Mouse (Mus musculus) hindbrain, postnatal 0 days (tissue): ENCODE data around the gene Ubap2l. TPM values are rescaled to one million over a fixed set of nuclear protein-coding genes. Genes with fewer than 3 reads are reported as not detected.

ENCODE experiments used
- ATAC-seq: fragments of 200-750 bp; cut with Nextera tagmentation; 2 replicates; pipeline ENCODE4 v1.8.0; 2017; ENCODE audit warnings: mild to moderate bottlenecking, moderate TSS enrichment, moderate library complexity
- DNase-seq: peaks from one replicate; pipeline ENCODE4 v3.0.0-alpha.2; 2015; ENCODE audit warnings: low spot score
- H3K27ac ChIP-seq: fragments of 300-500 bp; sonication (generic); 2 replicates; pipeline ENCODE4 v1.5.1; 2014; ENCODE audit warnings: mild to moderate bottlenecking
- H3K27me3 ChIP-seq: fragments of 300-500 bp; sonication (generic); 2 replicates; pipeline ENCODE4 v1.6.1; 2014; ENCODE audit warnings: low read length, mixed read lengths; ENCODE audit not compliant: insufficient read depth
- H3K36me3 ChIP-seq: fragments of 300-500 bp; sonication (generic); 2 replicates; pipeline ENCODE4 v1.6.1; 2014; ENCODE audit warnings: low read length, mixed read lengths; ENCODE audit not compliant: insufficient read depth
- H3K4me1 ChIP-seq: fragments of 300-500 bp; sonication (generic); 2 replicates; pipeline ENCODE4 v1.6.1; 2014; ENCODE audit warnings: antibody characterized with exemption, low read length, mixed read lengths; ENCODE audit not compliant: insufficient read depth
- H3K4me2 ChIP-seq: fragments of 300-500 bp; sonication (generic); 2 replicates; pipeline ENCODE4 v1.6.1; 2014; ENCODE audit warnings: low read depth, mild to moderate bottlenecking, low read length, moderate library complexity, mixed read lengths
- H3K4me3 ChIP-seq: fragments of 300-500 bp; sonication (generic); 2 replicates; pipeline ENCODE4 v1.5.1; 2014; ENCODE audit warnings: low read length
- H3K9ac ChIP-seq: fragments of 300-500 bp; sonication (generic); replicated peaks from 2 replicates; pipeline ENCODE4 v1.6.1; 2014; ENCODE audit warnings: mild to moderate bottlenecking, low read length, moderate library complexity, mixed read lengths
- H3K9me3 ChIP-seq: fragments of 300-500 bp; sonication (generic); 2 replicates; pipeline ENCODE4 v1.6.1; 2016; ENCODE audit warnings: low read length, mixed read lengths
- CTCF ChIP-seq: IDR thresholded peaks from 2 replicates; pipeline ENCODE4 v1.5.1; 2016; ENCODE audit warnings: antibody characterized with exemption, control low read depth, low read depth
- WGBS: fragments of 180-500 bp; shearing (Covaris S2); extraction: QIAGEN DNeasy Blood & Tissue Kit; methylation state at CpG from one replicate; pipeline ENCODE4 v1.1.7; 2014; 5-methylcytosine and 5-hydroxymethylcytosine counted together
- polyA plus RNA-seq: library from polyadenylated mRNA; unstranded; fragments of >200 nt; fragmentation: Nextera tagmentation; extraction: Ambion mirVana; gene quantifications from 2 replicates; pipeline ENCODE4 v1.2.1, GENCODE M21; 2015
- total RNA-seq: library from RNA; depleted of rRNA; stranded (reverse); fragments of >200 nt; gene quantifications from 2 replicates; pipeline ENCODE4 v1.2.3, GENCODE M21; 2014

Ubap2l gene
- total and polyA plus RNA-seq, 2 experiments from 2014 or later, result 102 to 113 TPM

DNA sequence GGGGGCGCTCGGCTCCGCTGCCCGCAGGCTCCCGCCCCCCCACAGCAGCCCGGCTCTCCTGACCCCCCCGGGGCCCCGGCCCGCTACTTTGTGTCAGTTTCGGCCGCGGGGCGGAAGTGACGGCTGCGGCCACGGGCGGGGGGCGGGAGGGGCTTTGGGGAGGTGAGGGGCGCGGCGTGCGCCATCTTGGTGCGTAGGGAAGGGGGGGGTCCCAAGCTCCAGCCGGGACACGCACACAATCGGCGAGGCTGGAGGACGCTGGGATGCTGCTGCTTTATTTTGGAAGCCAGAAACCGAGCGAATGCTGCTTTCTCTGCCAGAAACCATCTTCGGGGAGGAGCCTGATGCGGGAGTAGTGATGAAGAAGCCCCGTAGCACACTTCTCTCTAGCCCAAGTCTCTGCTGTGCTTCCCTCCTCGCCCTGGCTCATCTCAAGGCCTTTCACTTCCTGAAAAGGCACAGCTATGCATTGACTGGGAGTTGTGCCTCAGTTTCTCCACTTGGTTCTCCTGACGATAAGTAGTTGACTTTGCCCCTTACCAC, 89.1 kb downstream of the Ubap2l start, which contains the start of gene Atp8b2:
Gene Atp8b2, minus strand, starts transcription at position 288 of the 543 bp plus-strand sequence.
- peak; percentile 69 for ATAC-seq
- DNase-seq, result peak; percentile 89
- Histone ChIP-seq H3K27ac (peak within 1 kb of the TSS; percentile 94), H3K9ac (peak within 1 kb of the TSS; percentile 93), H3K27me3 (no peaks in the 10 kb centered on the region), H3K4me1 (peaks cover 30% of the 10 kb centered on the region), H3K4me3 (peak within 1 kb of the TSS; percentile 96), H3K36me3 (peaks cover 2% of the 10 kb centered on the region; the same call in 1 of the 2 replicates), H3K9me3 (no peaks in the 10 kb centered on the region), H3K4me2 (peak within 1 kb of the TSS; percentile 73)
- TF ChIP-seq CTCF, result no peak
- under 1% methylated on average over 28 of the region's 35 CpGs for WGBS

DNA sequence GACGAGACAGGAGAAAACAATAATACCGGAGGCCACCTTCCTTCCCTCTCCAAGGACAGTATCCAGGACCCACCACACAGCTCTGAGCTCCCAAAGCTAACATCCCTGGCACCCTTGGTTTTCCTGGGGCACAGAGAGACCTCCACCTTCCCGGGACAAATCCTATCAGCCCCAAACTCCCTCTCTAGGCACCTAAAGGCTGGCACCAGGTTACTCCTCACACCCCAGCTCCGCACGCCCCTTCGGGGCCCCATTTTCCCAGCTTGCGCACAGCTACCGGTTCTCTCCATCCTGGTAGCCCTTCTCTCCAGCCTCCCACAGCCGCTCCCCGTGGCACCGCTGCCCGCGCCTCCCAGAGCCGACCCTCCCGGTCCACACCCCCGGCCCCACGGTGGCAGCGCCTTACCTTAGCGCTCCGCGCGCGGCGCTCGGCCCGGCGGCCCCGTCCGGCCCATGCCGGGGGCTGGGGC, 89.6 kb downstream of the Ubap2l start:
- ATAC-seq (peak; percentile 16), DNase-seq (no peak)
- Histone ChIP-seq H3K27me3 (no peaks in the 10 kb centered on the region), H3K4me3 (peak overlapping the region; percentile 96), H3K4me2 (peak overlapping the region; percentile 73), H3K27ac (peak overlapping the region; percentile 94), H3K36me3 (peaks cover 7% of the 10 kb centered on the region; the same call in 1 of the 2 replicates), H3K4me1 (peaks cover 30% of the 10 kb centered on the region), H3K9ac (peak overlapping the region; percentile 93), H3K9me3 (no peaks in the 10 kb centered on the region)
- WGBS, result 1% methylated on average over 29 of the region's 30 CpGs
- no peak for TF ChIP-seq CTCF

DNA sequence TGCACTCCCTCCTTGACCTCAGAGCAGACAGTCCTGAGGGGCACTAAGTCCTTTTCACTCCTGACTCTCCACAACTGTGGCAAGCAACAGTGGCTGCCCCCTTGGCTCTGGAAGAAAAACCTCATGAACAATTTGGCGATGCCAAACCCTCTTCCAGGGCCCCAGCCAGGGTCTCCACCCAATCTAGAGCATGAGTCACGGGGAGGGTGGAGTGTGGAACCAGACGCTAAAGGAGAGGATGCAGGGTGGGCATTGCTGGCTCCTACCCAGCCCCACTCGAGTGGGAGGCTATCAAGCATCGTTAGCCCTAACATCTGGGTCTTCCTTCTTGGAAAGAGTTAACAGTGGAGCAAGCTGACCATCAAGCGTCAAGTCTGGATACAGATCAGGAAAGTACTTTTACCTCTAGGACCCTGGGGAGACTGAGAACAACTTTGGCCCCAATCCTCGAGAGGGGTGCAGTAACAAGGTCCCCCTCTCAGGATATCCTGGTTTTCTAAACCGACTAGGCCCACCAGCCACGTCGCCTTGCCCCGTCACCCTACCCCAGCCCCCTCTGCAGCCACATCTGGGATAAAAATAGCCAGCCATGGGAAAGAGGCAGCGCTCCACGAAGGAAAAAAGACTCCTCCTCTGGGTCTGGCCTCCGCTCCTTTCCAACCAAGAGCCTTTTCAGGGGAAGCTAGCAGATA, 90.2 kb downstream of the Ubap2l start:
- DNase-seq (peak; percentile 51), ATAC-seq (no peak)
- Histone ChIP-seq H3K36me3 (peaks cover 13% of the 10 kb centered on the region; the same call in 1 of the 2 replicates), H3K9me3 (no peaks in the 10 kb centered on the region), H3K27ac (peak overlapping the region; percentile 94), H3K9ac (peak overlapping the region; percentile 93), H3K27me3 (no peaks in the 10 kb centered on the region), H3K4me1 (peaks cover 30% of the 10 kb centered on the region), H3K4me3 (peak overlapping the region; percentile 96), H3K4me2 (peak overlapping the region; percentile 73)
- no peak for TF ChIP-seq CTCF
- WGBS, result 3% methylated on average over 14 of the region's 14 CpGs

DNA sequence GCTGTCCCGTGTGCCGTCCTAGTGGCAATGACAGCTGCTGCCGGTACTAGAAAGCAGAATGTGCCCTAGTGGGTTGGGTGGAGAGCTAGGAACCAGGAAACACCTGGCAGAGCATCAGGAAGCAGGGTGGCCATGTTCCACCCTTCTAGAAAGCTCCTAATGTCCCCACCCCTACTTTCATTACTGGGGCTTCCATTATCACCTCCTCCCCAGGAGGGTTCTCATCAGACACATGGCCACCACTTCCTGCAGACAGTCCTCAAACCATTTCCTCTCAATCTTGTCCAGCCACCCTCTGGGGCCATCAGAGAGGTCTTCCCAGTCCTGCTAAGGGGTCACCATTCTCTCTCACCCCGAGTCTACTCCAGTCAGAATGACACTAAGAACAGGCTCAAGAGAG, 91.0 kb downstream of the Ubap2l start:
- Histone ChIP-seq H3K4me3 (no peak overlapping the region), H3K27me3 (no peaks in the 10 kb centered on the region), H3K9ac (peak overlapping the region; percentile 93; the same call in 1 of the 2 replicates), H3K27ac (no peak overlapping the region), H3K4me2 (peak overlapping the region; percentile 73), H3K9me3 (no peaks in the 10 kb centered on the region), H3K4me1 (peaks cover 30% of the 10 kb centered on the region), H3K36me3 (peaks cover 20% of the 10 kb centered on the region)
- ATAC-seq (no peak), DNase-seq (no peak)
- no peak for TF ChIP-seq CTCF
- WGBS, result 35% methylated on average over 4 of the region's 4 CpGs

DNA sequence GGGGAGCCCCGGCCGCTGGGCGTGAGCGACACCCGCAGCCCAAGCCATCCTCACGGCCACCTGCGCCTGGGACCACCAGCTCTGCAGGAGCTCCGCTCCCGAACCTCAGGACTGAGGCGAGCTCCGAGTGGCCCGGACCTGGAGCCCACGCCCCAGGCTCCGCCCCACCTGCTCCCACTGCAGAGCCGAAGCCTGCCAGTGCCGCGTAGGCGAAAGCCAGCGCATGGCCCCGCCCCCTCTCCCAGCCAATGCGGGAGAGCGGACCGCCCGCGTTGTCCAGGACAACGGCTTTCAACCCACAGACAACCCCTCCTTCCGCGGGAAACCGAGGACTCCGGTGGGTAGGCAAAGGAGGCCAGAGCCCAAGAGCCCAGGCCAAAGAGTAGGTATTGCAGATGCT, 92.0 kb downstream of the Ubap2l start:
- TF ChIP-seq CTCF, result no peak
- Histone ChIP-seq H3K4me3 (peak overlapping the region; percentile 54), H3K27ac (peak overlapping the region; percentile 70), H3K4me2 (peak overlapping the region; percentile 73), H3K36me3 (peaks cover 30% of the 10 kb centered on the region), H3K9me3 (no peaks in the 10 kb centered on the region), H3K27me3 (no peaks in the 10 kb centered on the region), H3K4me1 (peaks cover 30% of the 10 kb centered on the region), H3K9ac (peak overlapping the region; percentile 67)
- DNase-seq (peak; percentile 96), ATAC-seq (peak; percentile 91)
- WGBS, result under 1% methylated on average over 30 of the region's 30 CpGs

DNA sequence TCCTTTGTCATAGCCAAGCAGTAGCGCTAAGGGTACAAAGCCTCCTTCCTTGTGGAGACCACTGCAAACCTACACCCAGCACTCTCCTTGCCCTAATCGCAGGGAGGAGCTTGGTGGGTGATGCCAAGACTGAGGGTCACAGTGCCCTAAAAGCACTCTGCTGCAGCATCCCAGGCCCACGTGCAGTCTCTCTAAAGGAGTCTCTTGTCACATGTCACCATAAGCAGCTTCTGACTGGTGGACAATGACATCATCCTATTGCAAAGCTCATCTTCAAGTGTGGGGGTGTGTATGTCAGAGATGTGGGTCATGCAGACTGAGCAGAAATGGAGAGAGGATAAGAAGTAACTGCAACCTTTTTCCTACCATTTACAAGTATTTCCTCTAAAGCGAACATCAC, 93.0 kb downstream of the Ubap2l start:
- Histone ChIP-seq H3K36me3 (peaks cover 34% of the 10 kb centered on the region), H3K4me1 (peaks cover 22% of the 10 kb centered on the region), H3K27ac (peak overlapping the region; percentile 70), H3K4me2 (peak overlapping the region; percentile 73), H3K9me3 (no peaks in the 10 kb centered on the region), H3K27me3 (no peaks in the 10 kb centered on the region), H3K9ac (peak overlapping the region; percentile 67), H3K4me3 (peak overlapping the region; percentile 54)
- TF ChIP-seq CTCF, result no peak
- DNase-seq, result peak; percentile 74
- ATAC-seq, result peak; percentile 71
- 45% methylated on average over 4 of the region's 4 CpGs for WGBS
